In genomic region chr8:111305031-111305730, GRCm38 (mm10) we compare ENCODE assay signal across 13 mouse cellular contexts. TPM values are rescaled to one million over a fixed set of nuclear protein-coding genes. Genes with fewer than 3 reads are reported as not detected.
DNase-seq lines count a peak whose midpoint lies in the region; ATAC-seq and TF ChIP-seq lines count a peak whose summit lies in the region.
"Had no signal": no experiment of that assay in that cellular context is flagged by ENCODE, and none has a peak within 500 bp of the region (broad histone marks: within the 10 kb centered on the region; RNA-seq: fewer than 3 reads in every experiment).

No protein-coding gene starts in this region.

- TF ChIP-seq CTCF in MEL (IDR thresholded peaks at IDR 0.05 in 2 of 3, conservative IDR thresholded peaks at IDR 0.05 in 1 of 3; ENCODE audit: control insufficient read depth in 1 of 3, insufficient read depth in 1 of 3, low read depth in 2 of 3, low read length in 3 of 3, poor library complexity in 1 of 3, severe bottlenecking in 1 of 3): no peak
- no peak for TF ChIP-seq CTCF in cortical plate, adult 2 months (IDR thresholded peaks at IDR 0.05; ENCODE audit: extremely low read depth, insufficient read depth, low read length)

- DNase-seq in forebrain, embryonic 10.5 days (ENCODE audit: extremely low spot score, low spot score): no peak
- peak; percentile 5 to 43 for DNase-seq in kidney, postnatal 25 days
- DNase-seq in MEL (ENCODE audit: low read depth, low spot score): no peak
- no peak for DNase-seq in thymus, postnatal 14 days
- DNase-seq: B cell, adult 2 months had no signal

- H3K4me2 ChIP-seq in forebrain, embryonic 16.5 days (ENCODE audit: low read length): no peak overlapping the region
- H3K4me2 ChIP-seq in kidney, embryonic 15.5 days: no peak overlapping the region
- H3K4me2 ChIP-seq in hindbrain, embryonic 12.5 days (replicated peaks): no peak overlapping the region
- H3K4me2 ChIP-seq: heart, embryonic 15.5 days; limb, embryonic 13.5 days had no signal

- H3K9me3 ChIP-seq in forebrain, embryonic 10.5 days: no peaks in the 10 kb centered on the region
- no peaks in the 10 kb centered on the region for H3K9me3 ChIP-seq in forebrain, embryonic 16.5 days (ENCODE audit: control insufficient read depth, low read length)
- no peaks in the 10 kb centered on the region for H3K9me3 ChIP-seq in kidney, embryonic 15.5 days (replicated peaks)
- H3K9me3 ChIP-seq in MEL (replicated peaks; ENCODE audit: insufficient read depth, low read length): no peaks in the 10 kb centered on the region
- H3K9me3 ChIP-seq in hindbrain, embryonic 12.5 days (replicated peaks): no peaks in the 10 kb centered on the region
- H3K9me3 ChIP-seq: heart, embryonic 15.5 days; limb, embryonic 13.5 days had no signal

- WGBS in forebrain, embryonic 10.5 days: 27% methylated on average over 5 of the region's 5 CpGs
- 26% methylated on average over 5 of the region's 5 CpGs for WGBS in forebrain, embryonic 16.5 days
- 32% methylated on average over 5 of the region's 5 CpGs for WGBS in kidney, embryonic 15.5 days
- 40% methylated on average over 5 of the region's 5 CpGs for WGBS in hindbrain, embryonic 12.5 days

- no peaks in the 10 kb centered on the region for H3K36me3 ChIP-seq in forebrain, embryonic 10.5 days (replicated peaks)
- H3K36me3 ChIP-seq in forebrain, embryonic 16.5 days (ENCODE audit: control insufficient read depth, insufficient read depth): no peaks in the 10 kb centered on the region
- H3K36me3 ChIP-seq in kidney, embryonic 15.5 days: no peaks in the 10 kb centered on the region
- H3K36me3 ChIP-seq in MEL (ENCODE audit: control insufficient read depth in 1 of 2, insufficient read depth in 2 of 2, low read length in 2 of 2): peaks cover 0 to 3% of the 10 kb centered on the region in 2 experiments; a peak in 1 of 4 replicates
- no peaks in the 10 kb centered on the region for H3K36me3 ChIP-seq in hindbrain, embryonic 12.5 days
- H3K36me3 ChIP-seq: heart, embryonic 15.5 days; limb, embryonic 13.5 days had no signal

- ATAC-seq in forebrain, embryonic 16.5 days: no peak
- no peak for ATAC-seq in kidney, embryonic 15.5 days (replicated peaks; ENCODE audit: low FRiP score)
- no peak for ATAC-seq in hindbrain, embryonic 12.5 days (ENCODE audit: low FRiP score)
- ATAC-seq: forebrain, embryonic 14.5 days; lung, postnatal 0 days had no signal

- TF ChIP-seq RAD21 in MEL (IDR thresholded peaks at IDR 0.05; ENCODE audit: low read depth, low read length): no peak

- no peak for TF ChIP-seq POLR2A in MEL (IDR thresholded peaks at IDR 0.05; ENCODE audit: control insufficient read depth in 1 of 2, insufficient read depth in 1 of 2, low read depth in 1 of 2, low read length in 2 of 2, poor library complexity in 1 of 2)
- TF ChIP-seq POLR2A in cortical plate, adult 2 months (IDR thresholded peaks at IDR 0.05; ENCODE audit: extremely low read depth, insufficient read depth, low read length): no peak

- no peaks in the 10 kb centered on the region for H3K27me3 ChIP-seq in forebrain, embryonic 10.5 days (ENCODE audit: poor library complexity, severe bottlenecking)
- H3K27me3 ChIP-seq in forebrain, embryonic 16.5 days (replicated peaks; ENCODE audit: control insufficient read depth, insufficient read depth, low read length): no peaks in the 10 kb centered on the region
- no peaks in the 10 kb centered on the region for H3K27me3 ChIP-seq in kidney, embryonic 15.5 days
- H3K27me3 ChIP-seq in MEL (ENCODE audit: control insufficient read depth in 1 of 2, insufficient read depth in 2 of 2, low read length in 2 of 2): no peaks in the 10 kb centered on the region
- no peaks in the 10 kb centered on the region for H3K27me3 ChIP-seq in hindbrain, embryonic 12.5 days
- H3K27me3 ChIP-seq: heart, embryonic 15.5 days; limb, embryonic 13.5 days had no signal

- H3K27ac ChIP-seq in forebrain, embryonic 10.5 days: 0 out of 2 replicates have a peak overlapping the region, but pooled peaks have one; percentile 30
- no peak overlapping the region for H3K27ac ChIP-seq in forebrain, embryonic 16.5 days (ENCODE audit: low read length)
- no peak overlapping the region for H3K27ac ChIP-seq in kidney, embryonic 15.5 days
- no peak overlapping the region for H3K27ac ChIP-seq in MEL (ENCODE audit: control insufficient read depth, low read depth, low read length)
- H3K27ac ChIP-seq in cortical plate, adult 2 months (ENCODE audit: insufficient read depth, low read length): peak overlapping the region; percentile 65
- no peak overlapping the region for H3K27ac ChIP-seq in hindbrain, embryonic 12.5 days
- H3K27ac ChIP-seq: heart, embryonic 15.5 days; limb, embryonic 13.5 days had no signal

- H3K9ac ChIP-seq in forebrain, embryonic 16.5 days (replicated peaks; ENCODE audit: low read depth, low read length): no peak overlapping the region
- no peak overlapping the region for H3K9ac ChIP-seq in kidney, embryonic 15.5 days
- no peak overlapping the region for H3K9ac ChIP-seq in MEL (ENCODE audit: control insufficient read depth, low read depth, low read length, poor library complexity, severe bottlenecking)
- no peak overlapping the region for H3K9ac ChIP-seq in hindbrain, embryonic 12.5 days
- H3K9ac ChIP-seq: heart, embryonic 15.5 days; limb, embryonic 13.5 days had no signal

- H3K4me1 ChIP-seq in forebrain, embryonic 10.5 days: 0 out of 2 replicates have a peak, but pooled peaks cover 6% of the 10 kb centered on the region
- no peaks in the 10 kb centered on the region for H3K4me1 ChIP-seq in forebrain, embryonic 16.5 days (replicated peaks; ENCODE audit: control insufficient read depth, insufficient read depth, low read length)
- H3K4me1 ChIP-seq in kidney, embryonic 15.5 days: peaks cover 3% of the 10 kb centered on the region; the same call in 1 of the 2 replicates
- H3K4me1 ChIP-seq in MEL (ENCODE audit: control insufficient read depth in 1 of 2, insufficient read depth in 2 of 2, low read length in 2 of 2): peaks cover 0 to 3% of the 10 kb centered on the region in 2 experiments; a peak in 1 of 4 replicates
- peaks cover 3% of the 10 kb centered on the region; the same call in 1 of the 2 replicates for H3K4me1 ChIP-seq in cortical plate, adult 2 months (ENCODE audit: control insufficient read depth, insufficient read depth, low read length)
- H3K4me1 ChIP-seq in hindbrain, embryonic 12.5 days: no peaks in the 10 kb centered on the region
- H3K4me1 ChIP-seq: heart, embryonic 15.5 days; limb, embryonic 13.5 days had no signal

- no peak for TF ChIP-seq EP300 in MEL (IDR thresholded peaks at IDR 0.05; ENCODE audit: low read depth in 1 of 2, low read length in 2 of 2)

- no peaks in the 10 kb centered on the region for H3K79me2 ChIP-seq in MEL (ENCODE audit: control insufficient read depth, insufficient read depth, low read length, poor library complexity)

- no peak overlapping the region for H3K4me3 ChIP-seq in forebrain, embryonic 10.5 days
- no peak overlapping the region for H3K4me3 ChIP-seq in forebrain, embryonic 16.5 days (replicated peaks; ENCODE audit: low read length)
- H3K4me3 ChIP-seq in kidney, embryonic 15.5 days (replicated peaks): no peak overlapping the region
- H3K4me3 ChIP-seq in MEL (ENCODE audit: control insufficient read depth in 1 of 2, insufficient read depth in 1 of 2, low read depth in 2 of 2, low read length in 2 of 2): no peak overlapping the region
- no peak overlapping the region for H3K4me3 ChIP-seq in cortical plate, adult 2 months (ENCODE audit: insufficient read depth, low read length)
- no peak overlapping the region for H3K4me3 ChIP-seq in hindbrain, embryonic 12.5 days
- H3K4me3 ChIP-seq: heart, embryonic 15.5 days; limb, embryonic 13.5 days had no signal

TF ChIP-seq in MEL, 35 proteins besides CTCF, POLR2A, EP300 and RAD21:
- 0 out of 2 replicates have a peak, but pooled peaks have one; percentile 22 for TF ChIP-seq TBP (IDR thresholded peaks at IDR 0.05; ENCODE audit: low read depth, low read length)
- no peak for TF ChIP-seq NRF1 (IDR thresholded peaks at IDR 0.05; ENCODE audit: insufficient read depth, low read depth, low read length, poor library complexity, severe bottlenecking)
- no peak for TF ChIP-seq TAL1 (IDR thresholded peaks at IDR 0.05; ENCODE audit: low read length)

RNA-seq across cellular contexts. Expression of gene Rfwd3, which starts 5.2 kb away (rescaled TPM):
- 107 and 110 TPM in 2 replicates for polyA plus RNA-seq in forebrain, embryonic 10.5 days (2016; fragmentation: Nextera tagmentation; extraction: Ambion mirVana)
- 33.5 and 36.7 TPM in 2 replicates for polyA plus RNA-seq in forebrain, embryonic 16.5 days (2015; fragmentation: Nextera tagmentation; extraction: Ambion mirVana)
- 69.1 and 72.4 TPM in 2 replicates for polyA plus RNA-seq in kidney, embryonic 15.5 days (2015; fragmentation: Nextera tagmentation; extraction: Ambion mirVana)
- total RNA-seq in MEL (2012; rRNA removed): 54.2 and 59.3 TPM in 2 replicates
- 10 to 100 TPM in 1 of 2 experiments, not detected in 1; 63.2 TPM for polyA plus RNA-seq in MEL (2012; ENCODE audit: insufficient read depth in 1 of 2, insufficient read length in 2 of 2, low read depth in 1 of 2, low replicate concordance in 2 of 2, missing spikeins in 1 of 2)
- polyA plus RNA-seq in cortical plate, adult 2 months (2012; rRNA removed): 15.2 TPM in 2 replicates
- polyA plus RNA-seq in hindbrain, embryonic 12.5 days (2016; fragmentation: Nextera tagmentation; extraction: Ambion mirVana): 53.5 and 56.0 TPM in 2 replicates

RNA-seq across cellular contexts. Expression of gene Mlkl, which starts 32.8 kb away (rescaled TPM):
- 0.26 and 0.42 TPM in 2 replicates for polyA plus RNA-seq in forebrain, embryonic 10.5 days (2016; fragmentation: Nextera tagmentation; extraction: Ambion mirVana)
- 0.41 and 0.87 TPM in 2 replicates for polyA plus RNA-seq in forebrain, embryonic 16.5 days (2015; fragmentation: Nextera tagmentation; extraction: Ambion mirVana)
- 1.8 and 2.2 TPM in 2 replicates for polyA plus RNA-seq in kidney, embryonic 15.5 days (2015; fragmentation: Nextera tagmentation; extraction: Ambion mirVana)
- 9.3 and 12.1 TPM in 2 replicates for total RNA-seq in MEL (2012; rRNA removed)
- 10 to 100 TPM in 1 of 2 experiments, not detected in 1; 20.1 TPM for polyA plus RNA-seq in MEL (2012; ENCODE audit: insufficient read depth in 1 of 2, insufficient read length in 2 of 2, low read depth in 1 of 2, low replicate concordance in 2 of 2, missing spikeins in 1 of 2)
- polyA plus RNA-seq in cortical plate, adult 2 months (2012; rRNA removed): 0.25 and 0.38 TPM in 2 replicates
- 0.43 and 0.82 TPM in 2 replicates for polyA plus RNA-seq in hindbrain, embryonic 12.5 days (2016; fragmentation: Nextera tagmentation; extraction: Ambion mirVana)

RNA-seq across cellular contexts. Expression of gene Glg1, which starts 46.2 kb away (rescaled TPM):
- 53.0 and 57.0 TPM in 2 replicates for polyA plus RNA-seq in forebrain, embryonic 10.5 days (2016; fragmentation: Nextera tagmentation; extraction: Ambion mirVana)
- 67.0 and 74.7 TPM in 2 replicates for polyA plus RNA-seq in forebrain, embryonic 16.5 days (2015; fragmentation: Nextera tagmentation; extraction: Ambion mirVana)
- 76.0 and 78.0 TPM in 2 replicates for polyA plus RNA-seq in kidney, embryonic 15.5 days (2015; fragmentation: Nextera tagmentation; extraction: Ambion mirVana)
- total RNA-seq in MEL (2012; rRNA removed): 15.9 and 20.2 TPM in 2 replicates
- 10 to 100 TPM; 34.3 to 37.2 TPM for polyA plus RNA-seq in MEL (2012; ENCODE audit: insufficient read depth in 1 of 2, insufficient read length in 2 of 2, low read depth in 1 of 2, low replicate concordance in 2 of 2, missing spikeins in 1 of 2)
- 66.2 and 69.3 TPM in 2 replicates for polyA plus RNA-seq in cortical plate, adult 2 months (2012; rRNA removed)
- polyA plus RNA-seq in hindbrain, embryonic 12.5 days (2016; fragmentation: Nextera tagmentation; extraction: Ambion mirVana): 104 and 109 TPM in 2 replicates

Comparison
In these comparisons a context has a peak if more than half of its experiments do, and no peak if none do; other contexts are left out.
1. H3K27ac ChIP-seq: peak in forebrain, embryonic 10.5 days (single experiment) and cortical plate, adult 2 months (single experiment); none in forebrain, embryonic 16.5 days (single experiment), kidney, embryonic 15.5 days (single experiment), MEL (single experiment) and hindbrain, embryonic 12.5 days (single experiment).
2. DNase-seq: peak in kidney, postnatal 25 days (2 of 2); none in forebrain, embryonic 10.5 days (single experiment), MEL (single experiment) and thymus, postnatal 14 days (single experiment).